Mouse (Mus musculus) thymus, adult 2 months (tissue): ENCODE data around the gene Ap5b1. TPM values are rescaled to one million over a fixed set of nuclear protein-coding genes. Genes with fewer than 3 reads are reported as not detected.

Source experiments
- DNase-seq: peaks from one replicate; pipeline ENCODE4 v3.0.0; 2021
- H3K27ac ChIP-seq: fragments of 200-500 bp; 2 replicates; pipeline ENCODE4 v1.5.1; 2012; ENCODE audit warnings: low read length, control low read depth; ENCODE audit not compliant: control insufficient read depth, insufficient read depth
- H3K27me3 ChIP-seq: fragments of 200-500 bp; 2 replicates; pipeline ENCODE4 v1.6.1; 2012; ENCODE audit warnings: mild to moderate bottlenecking, low read length, moderate library complexity, mixed read lengths; ENCODE audit not compliant: control insufficient read depth, insufficient read depth
- H3K36me3 ChIP-seq: fragments of 200-500 bp; 2 replicates; pipeline ENCODE4 v1.6.1; 2012; ENCODE audit warnings: mild to moderate bottlenecking, low read length, moderate library complexity; ENCODE audit not compliant: control insufficient read depth, insufficient read depth
- H3K4me1 ChIP-seq: fragments of 200-500 bp; replicated peaks from 2 replicates; pipeline ENCODE4 v1.6.1; 2012; ENCODE audit warnings: low read length; ENCODE audit not compliant: control insufficient read depth, insufficient read depth
- H3K4me3 ChIP-seq: fragments of 200-500 bp; 2 replicates; pipeline ENCODE4 v1.5.1; 2012; ENCODE audit warnings: mild to moderate bottlenecking, low read length, control low read depth, moderate library complexity; ENCODE audit not compliant: control insufficient read depth, insufficient read depth
- CTCF ChIP-seq: fragments of 200-500 bp; IDR thresholded peaks from 2 replicates; pipeline ENCODE4 v1.5.1; 2012; ENCODE audit warnings: mild to moderate bottlenecking, control low read depth, low read length, moderate library complexity, borderline replicate concordance; ENCODE audit not compliant: control insufficient read depth, poor library complexity, insufficient read depth; ENCODE audit errors: extremely low read depth
- POLR2A ChIP-seq: fragments of 200-500 bp; IDR thresholded peaks from 2 replicates; pipeline ENCODE4 v1.6.1; 2012; ENCODE audit warnings: mild to moderate bottlenecking, low read length, control low read depth, moderate library complexity; ENCODE audit not compliant: control insufficient read depth, poor library complexity, insufficient read depth; ENCODE audit errors: extremely low read depth
- WGBS: fragments of 180-500 bp; shearing (Covaris S2); methylation state at CpG from one replicate; pipeline ENCODE4 v1.1.7; 2018; 5-methylcytosine and 5-hydroxymethylcytosine counted together
- polyA plus RNA-seq: library from polyadenylated mRNA; depleted of rRNA; stranded (reverse); fragments of >200 nt; gene quantifications from 2 replicates; pipeline ENCODE4 v1.2.3, GENCODE M21; 2012; rRNA removed

Ap5b1 gene
- polyA plus RNA-seq: 35.0 and 38.9 TPM in 2 replicates

DNA sequence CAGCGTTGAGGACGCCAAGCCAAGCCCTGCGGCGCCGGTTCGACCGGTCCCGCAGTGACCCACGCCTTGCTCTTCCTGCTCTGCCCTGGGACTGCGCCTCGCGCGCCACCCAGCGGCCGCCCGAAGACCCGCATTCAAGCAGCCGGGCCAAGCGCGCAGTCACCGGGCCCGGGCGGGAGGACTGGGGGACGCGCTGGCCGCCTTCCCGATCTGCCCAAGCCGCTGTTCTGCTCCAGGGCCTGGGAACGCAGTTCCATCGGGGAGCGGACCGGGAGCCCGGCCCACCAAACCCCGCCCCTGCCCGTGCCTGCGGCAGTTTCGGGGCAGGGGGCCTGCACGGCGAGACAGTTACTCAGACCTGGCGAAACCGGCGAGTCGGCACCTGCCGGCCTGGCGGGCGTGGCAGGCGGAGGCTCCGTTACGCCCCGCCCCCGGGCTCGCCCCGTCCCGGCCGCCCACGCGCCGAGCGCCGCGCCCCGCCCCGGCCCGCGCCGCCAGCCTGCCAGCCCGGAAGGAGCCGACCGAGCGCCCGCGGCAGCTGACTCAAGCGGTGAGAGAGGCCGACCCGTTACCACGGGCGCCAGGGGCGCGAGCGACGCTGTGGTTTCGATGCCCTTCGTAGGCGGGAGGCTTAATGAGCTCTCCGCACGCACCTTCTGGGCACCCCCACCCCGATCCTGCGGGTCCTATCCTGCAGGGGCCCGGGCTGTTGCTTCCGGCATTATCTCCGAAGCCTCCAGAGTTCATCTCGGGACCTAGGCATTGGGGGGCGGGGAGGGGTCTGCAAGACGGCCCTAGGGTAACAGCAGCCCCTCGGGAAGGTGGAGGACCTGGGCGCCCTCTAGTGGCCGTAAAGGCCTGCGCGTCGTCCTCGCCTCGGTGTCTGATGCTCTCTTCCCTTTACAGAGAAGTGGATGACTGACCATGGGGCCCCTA lies at the start of gene Ap5b1:
Gene Ap5b1, plus strand, starts transcription at position 492 of the 936 bp plus-strand sequence.
- Histone ChIP-seq H3K27me3 (no peaks in the 10 kb centered on the region), H3K4me3 (peak within 1 kb of the TSS; percentile 88), H3K4me1 (peaks cover 52% of the 10 kb centered on the region), H3K27ac (peak within 1 kb of the TSS; percentile 89), H3K36me3 (no peaks in the 10 kb centered on the region; the same call in 1 of the 2 replicates)
- WGBS: under 1% methylated on average over 101 of the region's 102 CpGs
- TF ChIP-seq CTCF (peak; percentile 100), POLR2A (peak; percentile 40)
- peak; percentile 91 for DNase-seq

DNA sequence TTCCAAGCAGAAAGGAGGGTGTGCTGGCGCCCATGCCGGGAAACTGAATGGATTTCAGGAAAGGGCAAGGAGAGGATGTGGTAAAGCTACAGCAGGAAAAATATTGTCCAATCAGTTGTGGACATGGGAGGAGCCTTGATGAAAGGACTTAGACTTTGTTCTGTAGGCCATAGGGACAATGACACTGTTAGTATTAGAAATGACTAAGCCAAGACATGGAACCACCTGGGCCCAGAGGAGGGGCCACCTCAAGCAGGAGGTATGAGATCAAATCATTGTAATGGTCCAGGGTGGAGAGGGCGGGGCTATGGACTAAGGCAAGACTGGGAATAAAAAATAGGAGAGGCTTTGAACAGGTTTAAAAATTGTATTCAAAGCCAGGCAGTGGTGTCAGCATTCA lies 49.1 kb upstream of the Ap5b1 start:
- H3K27me3 ChIP-seq: no peaks in the 10 kb centered on the region
- 92% methylated on average over 3 of the region's 3 CpGs for WGBS
- TF ChIP-seq CTCF (no peak), POLR2A (no peak)
- H3K27ac ChIP-seq: no peak overlapping the region
- H3K4me3 ChIP-seq: no peak overlapping the region
- H3K36me3 ChIP-seq: no peaks in the 10 kb centered on the region
- no peak for DNase-seq
- H3K4me1 ChIP-seq: no peaks in the 10 kb centered on the region

DNA sequence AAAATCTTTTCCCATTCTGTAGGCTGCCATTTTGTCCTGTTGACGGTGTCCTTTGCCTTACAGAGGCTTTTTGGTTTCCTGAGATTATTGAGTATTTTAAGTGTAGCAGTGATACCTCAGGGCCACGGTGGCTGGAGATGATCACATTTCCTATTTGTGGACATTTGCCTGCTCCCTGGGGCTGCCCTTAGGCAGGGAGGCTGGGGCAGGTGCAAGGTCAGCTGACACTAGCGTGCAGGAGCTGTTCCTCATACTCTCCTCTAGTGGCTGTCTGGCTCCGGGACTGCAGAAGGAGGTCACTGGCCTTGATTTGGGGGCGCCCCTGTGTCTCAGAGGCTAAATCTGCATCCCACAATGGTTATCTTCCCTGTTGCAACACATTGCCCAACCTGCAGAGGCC lies 42.6 kb upstream of the Ap5b1 start:
- 88% methylated on average over 5 of the region's 5 CpGs for WGBS

DNA sequence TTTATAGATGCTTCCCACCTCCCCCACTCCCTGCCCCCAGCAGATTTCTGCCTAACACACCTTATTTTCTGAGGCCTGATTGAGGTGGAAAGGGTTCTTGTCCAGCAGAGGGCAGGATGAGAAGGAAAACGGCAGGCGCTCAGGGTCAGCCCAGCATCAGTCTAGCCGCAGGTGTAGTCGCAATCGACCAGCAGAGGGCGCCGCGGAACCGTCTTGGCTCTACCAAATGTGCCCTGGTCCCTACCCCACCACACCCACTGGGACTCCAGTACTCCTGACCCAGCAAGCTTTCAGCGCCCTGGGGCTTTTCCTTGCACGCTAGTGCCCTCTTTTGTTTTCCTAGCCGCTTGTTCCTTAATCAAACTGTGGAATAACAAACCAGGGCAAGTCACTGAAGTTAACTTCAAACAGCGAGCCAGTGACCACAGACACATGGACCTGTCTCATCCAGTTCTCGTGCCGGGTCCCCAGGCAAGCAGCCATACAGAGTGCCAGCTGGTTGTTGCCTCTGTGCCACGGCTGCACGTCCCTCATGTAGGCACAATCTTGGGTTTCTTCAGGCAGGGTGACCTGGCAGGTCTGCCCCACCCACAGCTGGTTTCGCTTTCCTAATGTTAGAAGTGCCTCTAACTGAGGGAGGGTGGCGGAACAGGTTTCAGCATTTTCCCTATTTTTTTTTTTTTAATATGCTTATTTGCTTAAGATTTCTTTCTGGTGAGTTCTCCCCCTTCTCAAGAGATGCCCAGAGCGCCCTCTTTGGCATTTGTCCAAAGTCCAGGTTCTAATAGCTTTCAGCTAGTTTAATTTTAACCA lies 38.3 kb upstream of the Ap5b1 start:
- H3K27ac ChIP-seq: no peak overlapping the region
- peak; percentile 94 for DNase-seq
- 18% methylated on average over 20 of the region's 20 CpGs for WGBS
- H3K36me3 ChIP-seq: no peaks in the 10 kb centered on the region
- TF ChIP-seq POLR2A: no peak
- peak; percentile 96 for TF ChIP-seq CTCF
- H3K4me3 ChIP-seq: 0 out of 2 replicates have a peak overlapping the region, but pooled peaks have one; percentile 5
- no peaks in the 10 kb centered on the region for H3K27me3 ChIP-seq
- H3K4me1 ChIP-seq: peaks cover 10% of the 10 kb centered on the region

More for the DNA sequence above, 42.6 kb upstream of the Ap5b1 start:
- Histone ChIP-seq H3K36me3 (no peaks in the 10 kb centered on the region), H3K4me3 (no peak overlapping the region), H3K27me3 (no peaks in the 10 kb centered on the region), H3K4me1 (peaks cover 4% of the 10 kb centered on the region), H3K27ac (no peak overlapping the region)
- no peak for TF ChIP-seq CTCF
- TF ChIP-seq POLR2A: no peak
- no peak for DNase-seq

DNA sequence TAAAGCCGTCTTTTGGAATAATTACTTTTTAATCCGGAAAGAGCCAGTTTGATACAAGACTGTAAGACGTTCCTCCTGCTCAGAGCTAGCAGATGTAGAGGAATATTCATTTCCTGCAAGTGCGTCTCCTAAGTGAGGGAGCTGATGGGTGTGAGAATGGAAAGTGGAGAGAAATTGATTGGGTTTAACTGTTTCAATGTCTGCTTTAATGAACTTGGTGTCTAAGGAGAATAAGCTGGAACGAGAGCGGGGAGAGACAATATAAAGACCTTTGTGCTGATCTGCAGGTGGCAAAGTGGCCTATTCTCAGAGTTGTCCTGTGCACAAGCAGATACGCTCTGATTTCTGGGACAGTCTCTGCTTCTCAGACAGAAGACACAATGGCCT lies 37.7 kb upstream of the Ap5b1 start:
- TF ChIP-seq POLR2A (no peak), CTCF (no peak)
- Histone ChIP-seq H3K27me3 (no peaks in the 10 kb centered on the region), H3K4me3 (no peak overlapping the region), H3K36me3 (no peaks in the 10 kb centered on the region), H3K27ac (no peak overlapping the region), H3K4me1 (peaks cover 10% of the 10 kb centered on the region)
- no peak for DNase-seq
- 88% methylated on average over 7 of the region's 7 CpGs for WGBS

DNA sequence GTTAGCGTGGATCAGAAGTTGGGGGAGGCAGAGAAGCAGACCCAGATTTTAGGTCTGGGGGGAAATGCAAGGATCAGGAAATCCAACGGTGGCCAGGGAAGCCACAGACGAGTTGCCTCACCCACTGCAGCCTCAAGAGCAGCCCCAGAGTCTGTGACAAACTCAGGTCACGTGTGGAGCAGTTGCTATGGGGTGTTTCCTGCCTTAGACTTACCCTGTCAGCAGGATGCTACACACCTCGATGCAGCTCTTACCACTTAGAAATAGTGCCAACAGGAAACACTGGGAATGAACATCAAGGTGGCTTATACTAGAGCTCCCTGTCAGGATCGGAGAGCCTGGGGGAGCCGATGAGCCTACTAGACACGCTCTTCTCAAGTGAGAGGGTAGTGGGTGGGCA lies 35.3 kb upstream of the Ap5b1 start:
- H3K27me3 ChIP-seq: no peaks in the 10 kb centered on the region
- WGBS: 49% methylated on average over 8 of the region's 8 CpGs
- DNase-seq: no peak
- H3K4me1 ChIP-seq: peaks cover 10% of the 10 kb centered on the region
- no peak overlapping the region for H3K27ac ChIP-seq
- H3K4me3 ChIP-seq: no peak overlapping the region
- TF ChIP-seq POLR2A: no peak
- no peak for TF ChIP-seq CTCF
- no peaks in the 10 kb centered on the region for H3K36me3 ChIP-seq
